Mouse (Mus musculus) hindbrain, embryonic 15.5 days (tissue): ENCODE data around the gene Stat5b. TPM values are rescaled to one million over a fixed set of nuclear protein-coding genes. Genes with fewer than 3 reads are reported as not detected.

Experiments used
- ATAC-seq: fragments of 200-750 bp; cut with Nextera tagmentation; 2 replicates; pipeline ENCODE4 v1.8.0; 2017; ENCODE audit warnings: low read depth, moderate number of reproducible peaks, moderate TSS enrichment; ENCODE audit not compliant: low FRiP score
- H3K27ac ChIP-seq: fragments of 300-500 bp; sonication (generic); replicated peaks from 2 replicates; pipeline ENCODE4 v1.5.1; 2015; ENCODE audit warnings: mild to moderate bottlenecking, inconsistent platforms
- H3K27me3 ChIP-seq: fragments of 300-500 bp; sonication (generic); 2 replicates; pipeline ENCODE4 v1.6.1; 2015; ENCODE audit warnings: control low read depth, inconsistent platforms
- H3K36me3 ChIP-seq: fragments of 300-500 bp; sonication (generic); 2 replicates; pipeline ENCODE4 v1.6.1; 2015; ENCODE audit warnings: control low read depth, inconsistent platforms
- H3K4me1 ChIP-seq: fragments of 300-500 bp; sonication (generic); replicated peaks from 2 replicates; pipeline ENCODE4 v1.6.1; 2015; ENCODE audit warnings: control low read depth, inconsistent platforms
- H3K4me2 ChIP-seq: fragments of 300-500 bp; sonication (generic); 2 replicates; pipeline ENCODE4 v1.6.1; 2015; ENCODE audit warnings: moderate library complexity, mild to moderate bottlenecking, inconsistent platforms
- H3K4me3 ChIP-seq: fragments of 300-500 bp; sonication (generic); 2 replicates; pipeline ENCODE4 v1.5.1; 2015; ENCODE audit warnings: mild to moderate bottlenecking, inconsistent platforms
- H3K9ac ChIP-seq: fragments of 300-500 bp; sonication (generic); 2 replicates; pipeline ENCODE4 v1.6.1; 2015; ENCODE audit warnings: inconsistent platforms
- H3K9me3 ChIP-seq: fragments of 300-500 bp; sonication (generic); 2 replicates; pipeline ENCODE4 v1.6.1; 2016; ENCODE audit warnings: control low read depth, inconsistent platforms
- WGBS: fragments of 180-500 bp; shearing (Covaris S2); methylation state at CpG from one replicate; pipeline ENCODE4 v1.1.7; 2015; 5-methylcytosine and 5-hydroxymethylcytosine counted together
- polyA plus RNA-seq: library from polyadenylated mRNA; unstranded; fragments of >200 nt; fragmentation: Nextera tagmentation; extraction: Ambion mirVana; gene quantifications from 2 replicates; pipeline ENCODE4 v1.2.1, GENCODE M21; 2015

Gene Stat5b
- polyA plus RNA-seq, 1 experiment from 2014 or later, result 20.3 TPM

- Histone ChIP-seq H3K9ac (no peak overlapping the region), H3K27me3 (no peaks in the 10 kb centered on the region), H3K27ac (no peak overlapping the region), H3K4me2 (no peak overlapping the region), H3K4me1 (peaks cover 13% of the 10 kb centered on the region), H3K4me3 (no peak overlapping the region), H3K36me3 (no peaks in the 10 kb centered on the region), H3K9me3 (no peaks in the 10 kb centered on the region)
- ATAC-seq, result no peak
- WGBS, result 93% methylated on average over 15 of the region's 15 CpGs
Observed at GRCm38 (mm10) chr11:100818359-100819012, 32.0 kb downstream of the Stat5b start.

- 58% methylated on average over 9 of the region's 9 CpGs for whole genome bisulfite sequencing
- no peak for ATAC-seq
- no peaks in the 10 kb centered on the region for H3K36me3 ChIP-seq
- no peak overlapping the region for H3K4me2 ChIP-seq
- no peak overlapping the region for H3K27ac ChIP-seq
- H3K27me3 ChIP-seq, result no peaks in the 10 kb centered on the region
- no peak overlapping the region for H3K9ac ChIP-seq
- peaks cover 13% of the 10 kb centered on the region for H3K4me1 ChIP-seq
- no peak overlapping the region for H3K4me3 ChIP-seq
- no peaks in the 10 kb centered on the region for H3K9me3 ChIP-seq
Observed at GRCm38 (mm10) chr11:100817311-100817710, 33.2 kb downstream of the Stat5b start.

GRCm38 (mm10) chr11:100816801-100817200 is 33.7 kb downstream of the Stat5b start:
- no peak overlapping the region for H3K27ac ChIP-seq
- no peaks in the 10 kb centered on the region for H3K9me3 ChIP-seq
- no peaks in the 10 kb centered on the region for H3K36me3 ChIP-seq
- ATAC-seq, result no peak
- peaks cover 13% of the 10 kb centered on the region for H3K4me1 ChIP-seq
- H3K9ac ChIP-seq, result no peak overlapping the region
- WGBS, result 64% methylated on average over 4 of the region's 4 CpGs
- H3K27me3 ChIP-seq, result no peaks in the 10 kb centered on the region
- H3K4me2 ChIP-seq, result no peak overlapping the region
- no peak overlapping the region for H3K4me3 ChIP-seq

GRCm38 (mm10) chr11:100816342-100816741 is 34.2 kb downstream of the Stat5b start:
- 86% methylated on average over 3 of the region's 3 CpGs for WGBS

GRCm38 (mm10) chr11:100814498-100814897 is 36.0 kb downstream of the Stat5b start:
- Histone ChIP-seq H3K9ac (no peak overlapping the region), H3K36me3 (no peaks in the 10 kb centered on the region), H3K27ac (no peak overlapping the region), H3K9me3 (no peaks in the 10 kb centered on the region), H3K27me3 (no peaks in the 10 kb centered on the region), H3K4me3 (no peak overlapping the region), H3K4me2 (no peak overlapping the region), H3K4me1 (peaks cover 13% of the 10 kb centered on the region)
- 72% methylated on average over 13 of the region's 13 CpGs for WGBS
- ATAC-seq, result 0 out of 2 replicates have a peak, but pooled peaks have one; percentile 42

More at GRCm38 (mm10) chr11:100816342-100816741, 34.2 kb downstream of the Stat5b start:
- Histone ChIP-seq H3K4me3 (no peak overlapping the region), H3K4me1 (peaks cover 13% of the 10 kb centered on the region), H3K27me3 (no peaks in the 10 kb centered on the region), H3K9ac (no peak overlapping the region), H3K4me2 (no peak overlapping the region), H3K9me3 (no peaks in the 10 kb centered on the region), H3K36me3 (no peaks in the 10 kb centered on the region), H3K27ac (no peak overlapping the region)
- no peak for ATAC-seq

- Histone ChIP-seq H3K9me3 (no peaks in the 10 kb centered on the region), H3K36me3 (no peaks in the 10 kb centered on the region), H3K4me2 (no peak overlapping the region), H3K4me1 (no peaks in the 10 kb centered on the region), H3K27me3 (no peaks in the 10 kb centered on the region), H3K27ac (no peak overlapping the region), H3K4me3 (no peak overlapping the region), H3K9ac (no peak overlapping the region)
- 98% methylated on average over 2 of the region's 2 CpGs for WGBS
- ATAC-seq, result no peak
Observed at GRCm38 (mm10) chr11:100811132-100811531, 39.4 kb downstream of the Stat5b start.

GRCm38 (mm10) chr11:100810516-100810915 is 40.0 kb downstream of the Stat5b start:
- Histone ChIP-seq H3K27me3 (no peaks in the 10 kb centered on the region), H3K4me1 (no peaks in the 10 kb centered on the region), H3K9me3 (no peaks in the 10 kb centered on the region), H3K4me3 (no peak overlapping the region), H3K27ac (no peak overlapping the region), H3K36me3 (no peaks in the 10 kb centered on the region), H3K4me2 (no peak overlapping the region), H3K9ac (no peak overlapping the region)
- 89% methylated on average over 9 of the region's 9 CpGs for WGBS
- no peak for ATAC-seq

- H3K4me2 ChIP-seq, result no peak overlapping the region
- ATAC-seq, result no peak
- H3K4me3 ChIP-seq, result no peak overlapping the region
- no peak overlapping the region for H3K9ac ChIP-seq
- no peak overlapping the region for H3K27ac ChIP-seq
- 75% methylated on average over 20 of the region's 20 CpGs for WGBS
- H3K4me1 ChIP-seq, result no peaks in the 10 kb centered on the region
- H3K27me3 ChIP-seq, result no peaks in the 10 kb centered on the region
- H3K36me3 ChIP-seq, result peaks cover 27% of the 10 kb centered on the region
- no peaks in the 10 kb centered on the region for H3K9me3 ChIP-seq
Observed at GRCm38 (mm10) chr11:100806380-100807305, 43.9 kb downstream of the Stat5b start.

- H3K4me1 ChIP-seq, result no peaks in the 10 kb centered on the region
- WGBS, result 85% methylated on average over 7 of the region's 7 CpGs
- no peak overlapping the region for H3K9ac ChIP-seq
- H3K4me2 ChIP-seq, result no peak overlapping the region
- peaks cover 37% of the 10 kb centered on the region for H3K36me3 ChIP-seq
- H3K27me3 ChIP-seq, result no peaks in the 10 kb centered on the region
- ATAC-seq, result no peak
- no peaks in the 10 kb centered on the region for H3K9me3 ChIP-seq
- no peak overlapping the region for H3K27ac ChIP-seq
- H3K4me3 ChIP-seq, result no peak overlapping the region
Observed at GRCm38 (mm10) chr11:100805535-100805934, 45.0 kb downstream of the Stat5b start.

- Histone ChIP-seq H3K9me3 (no peaks in the 10 kb centered on the region), H3K4me3 (no peak overlapping the region), H3K9ac (no peak overlapping the region), H3K27me3 (no peaks in the 10 kb centered on the region), H3K4me2 (no peak overlapping the region), H3K27ac (no peak overlapping the region), H3K4me1 (no peaks in the 10 kb centered on the region), H3K36me3 (peaks cover 37% of the 10 kb centered on the region)
- no peak for ATAC-seq
- WGBS, result 95% methylated on average over 10 of the region's 10 CpGs
Observed at GRCm38 (mm10) chr11:100804409-100804808, 46.1 kb downstream of the Stat5b start.

GRCm38 (mm10) chr11:100799426-100799825 is 51.1 kb downstream of the Stat5b start:
- WGBS, result 59% methylated on average over 5 of the region's 5 CpGs
- peaks cover 43% of the 10 kb centered on the region for H3K36me3 ChIP-seq
- no peak for ATAC-seq

GRCm38 (mm10) chr11:100796585-100796984 is 53.9 kb downstream of the Stat5b start:
- Histone ChIP-seq H3K4me2 (no peak overlapping the region), H3K27me3 (no peaks in the 10 kb centered on the region), H3K36me3 (peaks cover 19% of the 10 kb centered on the region), H3K4me1 (no peaks in the 10 kb centered on the region), H3K9me3 (no peaks in the 10 kb centered on the region), H3K9ac (no peak overlapping the region), H3K27ac (no peak overlapping the region), H3K4me3 (no peak overlapping the region)
- 74% methylated on average over 8 of the region's 8 CpGs for WGBS
- ATAC-seq, result no peak

More at GRCm38 (mm10) chr11:100799426-100799825, 51.1 kb downstream of the Stat5b start:
- Histone ChIP-seq H3K27me3 (no peaks in the 10 kb centered on the region), H3K4me1 (no peaks in the 10 kb centered on the region), H3K4me2 (no peak overlapping the region), H3K27ac (no peak overlapping the region), H3K9ac (no peak overlapping the region), H3K4me3 (no peak overlapping the region), H3K9me3 (no peaks in the 10 kb centered on the region)
